Mouse (Mus musculus): ENCODE results near the gene Hsf2.

Hsf2 gene

DNA sequence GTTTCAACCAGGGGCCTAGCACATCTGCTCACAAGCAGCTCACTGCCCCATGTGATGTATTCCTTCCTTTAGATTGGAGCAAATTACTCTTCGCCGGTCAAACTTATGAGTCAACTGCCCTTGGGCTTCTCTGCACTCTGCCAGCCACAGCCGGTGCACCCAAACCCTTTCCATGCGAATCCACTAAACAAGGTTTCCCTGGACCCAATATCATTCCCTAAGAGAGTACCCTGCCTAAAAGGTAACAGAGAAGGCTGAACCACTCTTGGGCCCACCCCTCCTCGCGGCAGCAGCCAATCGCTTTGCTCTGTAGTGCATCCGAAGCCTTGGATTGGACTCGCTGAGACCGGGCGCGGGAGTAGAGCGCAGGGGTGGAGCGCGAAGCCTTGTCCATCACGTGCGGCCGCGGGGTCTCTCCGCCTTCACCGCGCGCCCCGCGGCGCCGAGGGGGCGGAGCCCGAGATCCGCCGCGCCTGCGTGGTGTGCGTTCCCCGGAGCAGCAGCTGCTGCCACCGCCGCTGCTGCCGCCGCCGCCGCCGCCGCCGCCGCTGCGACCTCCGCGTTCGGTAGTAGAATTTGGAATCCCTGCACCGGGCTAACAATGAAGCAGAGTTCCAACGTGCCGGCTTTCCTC lies at the start of gene Hsf2:
Gene Hsf2 (plus strand): TSS at position 478 of the 634 bp plus-strand sequence.
- peak; percentile 97 for DNase-seq (ENCODE audit: low spot score)

- no peak for DNase-seq (ENCODE audit: low spot score)
Measured at GRCm38 (mm10) chr10:57437898-57438297, 48.3 kb upstream of the Hsf2 start.

DNA sequence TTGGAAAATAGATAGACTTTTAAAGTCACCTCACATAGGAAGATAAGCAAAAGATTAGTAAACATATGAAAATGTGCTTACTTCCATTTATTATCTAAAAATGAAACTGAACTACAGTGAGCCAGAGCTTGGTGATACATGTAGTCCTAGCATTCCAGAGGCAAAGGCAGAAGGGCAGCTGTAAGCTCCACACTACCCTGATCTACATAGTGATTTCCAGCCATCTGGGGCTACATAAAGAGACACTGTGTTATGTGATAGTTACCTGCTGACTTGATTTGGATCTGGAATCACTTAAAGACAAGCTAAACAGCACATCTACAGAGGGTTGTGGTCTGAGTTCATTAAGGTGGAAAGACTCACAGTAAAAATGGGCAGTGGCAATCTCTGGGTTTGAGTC lies 45.1 kb upstream of the Hsf2 start:
- DNase-seq (ENCODE audit: low spot score): no peak

DNA sequence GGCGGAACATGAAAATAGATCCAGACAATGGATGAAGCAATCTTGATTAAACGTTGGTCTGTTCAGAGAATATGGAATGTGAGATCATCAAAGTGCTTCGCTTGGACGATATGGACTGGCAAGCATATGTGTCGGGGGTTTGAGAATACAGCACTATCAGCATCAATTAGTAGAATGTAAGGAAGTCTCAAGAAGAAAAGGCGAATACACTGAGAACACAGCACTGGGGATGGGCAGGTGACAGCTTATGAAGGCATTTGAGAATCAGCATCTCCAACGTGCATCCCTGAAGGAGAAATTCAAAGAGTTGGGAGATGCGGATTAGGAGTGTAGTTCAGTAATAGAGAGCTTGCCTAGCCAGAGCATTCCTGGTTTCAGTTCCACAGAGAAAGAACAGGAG lies 41.8 kb upstream of the Hsf2 start:
- DNase-seq (ENCODE audit: low spot score): no peak

DNA sequence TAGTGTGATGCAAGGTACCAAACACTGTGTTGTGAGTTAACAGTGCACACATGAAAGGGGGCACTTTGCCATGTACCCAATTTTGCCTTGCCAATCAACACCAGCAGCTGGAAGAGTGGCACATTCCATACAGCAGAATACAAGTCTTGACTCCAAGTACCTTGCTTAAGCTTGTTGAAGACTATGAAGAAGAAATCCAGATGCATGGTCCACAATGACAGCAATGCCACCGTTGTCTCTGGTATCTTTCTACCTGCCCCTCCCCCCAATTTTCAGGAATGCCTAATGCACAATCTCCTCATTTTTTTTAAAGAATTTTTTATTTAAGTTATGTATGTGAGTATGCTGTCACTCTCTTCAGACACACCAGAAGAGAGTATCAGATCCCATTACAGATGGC lies 40.5 kb upstream of the Hsf2 start:
- DNase-seq (ENCODE audit: low spot score): no peak

DNA sequence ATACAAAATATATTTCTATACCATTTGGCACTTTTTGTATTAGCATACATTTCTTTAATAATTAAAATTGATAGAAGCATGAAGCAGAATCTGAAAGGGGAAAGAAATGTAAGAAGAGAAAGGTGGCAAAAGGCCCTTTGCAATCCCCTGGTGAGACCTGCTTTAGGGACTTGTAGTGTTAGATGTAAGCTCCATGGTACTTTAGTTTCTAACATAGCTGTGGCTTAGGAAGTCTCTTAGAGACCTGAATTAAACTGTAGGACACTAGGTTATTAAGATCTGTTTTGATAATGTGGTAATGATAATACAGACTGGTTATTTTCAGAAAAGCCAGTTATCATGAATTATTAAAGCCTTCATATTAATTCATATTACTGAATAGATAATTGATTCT lies 38.5 kb upstream of the Hsf2 start:
- no peak for DNase-seq (ENCODE audit: low spot score)

DNA sequence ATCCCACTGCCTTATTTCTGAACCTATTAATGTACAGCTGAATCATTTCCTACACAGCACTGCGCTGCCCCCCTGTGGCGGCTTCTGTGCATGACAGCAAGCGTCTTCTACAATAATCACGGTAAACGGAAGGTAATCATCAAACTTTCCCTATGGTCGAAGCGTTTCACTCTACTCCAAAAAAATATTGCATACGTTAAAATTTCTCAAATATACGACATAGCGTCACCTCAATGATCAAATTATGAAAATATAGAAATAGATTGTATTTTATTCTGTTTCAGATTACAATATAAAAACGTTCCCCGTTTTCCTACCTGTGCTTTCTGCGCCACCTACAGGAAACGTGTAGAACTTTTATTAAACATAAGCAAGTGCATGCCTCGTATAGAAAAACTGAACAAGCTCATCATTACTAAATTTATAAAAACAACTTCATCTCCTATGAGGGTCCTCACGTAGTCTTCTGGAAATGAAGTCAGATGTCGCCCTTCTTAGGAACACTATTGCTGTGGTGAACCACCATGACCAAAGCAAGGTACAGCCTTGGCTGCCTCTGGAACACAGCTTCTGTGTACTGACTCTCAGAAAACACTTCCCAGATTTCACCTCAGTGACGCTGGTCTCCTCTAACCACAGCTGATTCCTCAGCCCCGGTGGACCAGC lies 38.0 kb upstream of the Hsf2 start:
- peak; percentile 88 for DNase-seq (ENCODE audit: low spot score)

GRCm38 (mm10) chr10:57463298-57463697 lies 22.9 kb upstream of the Hsf2 start:
- peak; percentile 33 for DNase-seq (ENCODE audit: low spot score)

- no peak for DNase-seq (ENCODE audit: low spot score)
Measured at GRCm38 (mm10) chr10:57465768-57466167, 20.4 kb upstream of the Hsf2 start.

DNA sequence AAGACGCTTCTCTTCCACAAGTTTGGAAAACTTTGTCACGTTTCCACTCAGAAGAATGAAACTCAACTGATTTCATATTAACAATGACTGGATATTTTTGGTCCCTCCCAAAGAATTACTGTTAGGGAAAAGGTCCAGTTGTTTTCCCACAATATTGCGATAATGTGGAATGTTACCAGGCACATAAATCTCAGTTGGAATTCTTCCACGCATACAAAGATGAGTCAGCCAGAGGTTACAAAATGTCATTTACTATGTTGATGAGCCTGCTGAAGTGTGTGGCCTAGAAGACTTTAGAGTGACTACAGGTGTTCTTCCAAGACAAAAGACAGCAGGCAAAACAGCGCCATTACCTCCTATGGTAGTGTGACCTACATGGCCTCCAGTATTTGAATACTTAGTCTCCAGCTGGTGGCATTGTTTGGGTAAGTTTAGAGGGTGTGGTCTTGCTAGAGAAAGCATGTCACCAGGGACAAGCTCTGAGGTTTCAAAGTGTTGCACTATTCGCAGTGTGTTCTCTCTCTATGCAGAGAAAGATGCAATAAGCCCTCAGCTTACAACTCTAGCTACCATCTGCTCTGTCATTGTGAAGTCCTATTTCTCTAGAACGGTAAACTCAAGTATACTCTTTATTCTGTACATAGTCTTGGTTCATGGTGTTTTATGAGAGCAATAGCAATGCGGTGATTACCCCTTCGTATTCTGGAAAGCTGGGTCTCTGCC lies 8.9 kb upstream of the Hsf2 start:
- no peak for DNase-seq (ENCODE audit: low spot score)

GRCm38 (mm10) chr10:57481717-57482116 lies 4.5 kb upstream of the Hsf2 start:
- no peak for DNase-seq (ENCODE audit: low spot score)

DNA sequence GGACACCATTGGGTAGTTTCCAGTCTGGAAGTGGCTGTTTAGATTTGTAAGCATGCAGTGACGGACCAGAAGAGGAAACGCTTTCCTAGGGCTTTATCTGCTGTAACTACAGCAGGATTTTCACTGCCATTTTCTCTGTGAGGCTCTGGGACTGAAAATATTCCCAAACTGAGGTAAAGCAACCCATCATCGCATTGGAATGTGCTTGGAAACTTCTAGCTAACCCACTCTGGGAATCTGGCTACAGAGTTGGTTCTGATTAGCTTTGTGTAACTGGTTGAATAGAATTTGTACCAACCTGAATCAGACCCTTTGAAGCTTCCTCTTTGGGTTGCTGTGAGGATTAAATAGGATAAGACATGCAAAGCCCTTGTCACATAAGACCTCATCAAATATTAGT lies 1.4 kb upstream of the Hsf2 start:
- DNase-seq (ENCODE audit: low spot score): no peak

DNA sequence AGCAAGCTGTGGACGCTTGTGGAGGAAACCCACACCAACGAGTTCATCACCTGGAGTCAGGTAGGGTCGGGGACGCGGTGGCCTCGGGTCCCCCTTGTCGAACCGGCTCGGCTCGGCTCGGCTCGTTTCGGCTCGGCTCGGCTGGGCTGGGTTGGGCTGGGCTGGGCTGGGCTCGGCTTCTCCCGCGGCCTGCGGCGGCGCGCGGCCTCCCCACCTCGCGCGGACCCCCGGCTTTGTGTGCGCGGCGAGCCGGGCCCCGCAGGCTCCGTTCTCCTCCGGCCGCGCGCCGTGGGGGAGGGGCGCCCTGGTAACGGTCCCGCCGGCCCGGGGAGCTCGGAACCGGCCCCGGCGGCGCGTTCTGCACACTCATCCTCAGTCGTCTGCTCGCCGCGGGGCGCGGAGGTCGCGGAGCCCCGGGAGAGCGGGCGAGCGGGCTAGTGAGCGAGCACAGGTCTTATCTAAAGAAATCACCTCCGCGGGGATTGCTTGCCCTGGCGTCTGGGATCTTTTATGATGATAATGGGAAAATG lies 422 bp downstream of the Hsf2 start:
- DNase-seq (ENCODE audit: low spot score): no peak

DNA sequence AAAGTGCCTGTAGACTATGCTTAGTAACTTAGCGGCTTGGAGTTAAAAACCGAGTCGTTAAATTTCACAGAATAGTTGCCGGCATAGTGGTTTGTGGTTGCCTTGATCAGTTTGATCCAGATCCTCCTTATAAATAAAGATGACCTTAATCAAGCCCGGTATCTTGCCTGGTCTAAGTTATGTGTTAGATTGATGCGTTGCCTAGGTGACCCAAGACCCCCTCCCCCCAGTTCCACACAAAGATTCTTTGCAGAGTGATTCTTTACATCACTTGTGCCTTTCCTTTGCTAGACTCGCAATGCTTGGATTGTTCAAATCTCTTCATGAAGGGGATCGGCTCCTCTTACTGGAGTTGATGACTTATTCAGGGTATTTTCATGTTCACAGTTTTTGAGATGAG lies 1.0 kb downstream of the Hsf2 start:
- DNase-seq (ENCODE audit: low spot score): no peak

- DNase-seq (ENCODE audit: low spot score): no peak
Measured at GRCm38 (mm10) chr10:57488591-57488990, 2.4 kb downstream of the Hsf2 start.

DNA sequence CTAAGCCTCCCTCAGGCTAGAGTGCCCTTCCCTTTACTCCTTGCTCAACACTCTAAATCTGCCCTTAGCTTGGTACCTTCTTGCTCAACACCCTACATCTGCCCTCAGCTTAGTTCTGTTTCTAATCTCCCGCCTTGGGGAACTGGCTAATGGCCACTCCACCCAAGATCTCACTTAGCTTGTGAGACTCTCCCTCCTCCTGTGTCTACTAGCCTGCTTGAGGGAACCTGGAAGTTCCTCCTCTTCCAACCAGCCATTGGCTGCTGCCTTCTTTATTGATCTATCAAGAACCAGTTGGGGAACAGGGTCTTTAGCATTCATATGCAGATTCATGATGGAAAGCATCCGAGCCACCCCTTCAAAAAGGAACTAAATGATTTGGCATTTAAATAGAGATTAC lies 5.9 kb downstream of the Hsf2 start:
- no peak for DNase-seq (ENCODE audit: low spot score)

- DNase-seq (ENCODE audit: low spot score): no peak
Measured at GRCm38 (mm10) chr10:57499414-57500156, 13.4 kb downstream of the Hsf2 start.

- no peak for DNase-seq (ENCODE audit: low spot score)
Measured at GRCm38 (mm10) chr10:57514616-57515015, 28.4 kb downstream of the Hsf2 start.

GRCm38 (mm10) chr10:57515278-57515677 lies 29.1 kb downstream of the Hsf2 start:
- no peak for DNase-seq (ENCODE audit: low spot score)

DNA sequence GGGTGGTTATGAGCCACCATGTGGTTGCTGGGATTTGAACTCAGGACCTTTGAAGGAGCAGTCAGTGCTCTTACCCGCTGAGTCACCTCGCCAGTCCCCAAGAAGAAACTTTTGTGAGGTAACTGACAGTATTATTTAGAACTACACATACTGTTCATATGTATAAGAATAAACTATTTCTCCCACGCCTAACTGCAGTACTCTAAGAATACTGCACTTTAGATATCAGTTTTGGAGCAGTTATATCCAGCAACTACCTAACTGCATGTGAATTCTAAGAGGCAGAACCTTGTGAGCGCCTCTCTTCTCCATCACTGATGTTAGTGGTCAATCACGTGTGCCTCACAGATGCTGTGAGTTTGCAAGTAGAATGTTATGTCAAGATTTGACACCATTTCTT lies 40.3 kb downstream of the Hsf2 start:
- DNase-seq (ENCODE audit: low spot score): no peak

DNA sequence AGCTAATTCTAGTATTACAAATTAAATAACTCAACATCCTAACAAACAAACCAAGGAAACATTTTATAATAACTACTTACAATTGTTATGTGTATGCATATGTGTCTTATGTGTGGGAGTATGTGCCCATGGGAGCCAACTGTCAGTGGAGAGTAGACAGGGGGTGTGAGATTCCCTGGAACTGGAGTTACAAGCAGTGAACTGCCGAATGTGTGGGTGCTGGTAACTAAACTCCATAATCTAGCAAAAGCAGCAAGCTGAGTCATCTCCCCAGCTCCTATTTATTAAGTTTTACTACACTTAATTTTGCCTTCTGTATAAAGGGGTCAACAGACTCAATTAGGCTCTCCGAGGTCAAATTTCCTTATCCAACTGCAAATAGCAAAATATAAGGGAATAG lies 44.9 kb downstream of the Hsf2 start:
- DNase-seq (ENCODE audit: low spot score): peak; percentile 28

GRCm38 (mm10) chr10:57531616-57532217 lies 45.5 kb downstream of the Hsf2 start:
- DNase-seq (ENCODE audit: low spot score): no peak

All from layer of hippocampus, adult 11-12 months (tissue).